Mouse (Mus musculus) bone marrow, adult 2 months (tissue): Measurements from ENCODE around the gene Apex1.

Source experiments
- CTCF ChIP-seq: fragments of 200-500 bp; IDR thresholded peaks from 2 replicates; pipeline ENCODE4 v1.5.1; 2011; ENCODE audit warnings: low read length, control low read depth; ENCODE audit not compliant: control insufficient read depth, insufficient read depth
- POLR2A ChIP-seq: fragments of 200-500 bp; IDR thresholded peaks from 2 replicates; pipeline ENCODE4 v1.6.1; 2011; ENCODE audit warnings: low read depth, mild to moderate bottlenecking, control low read depth, low read length, borderline replicate concordance; ENCODE audit not compliant: control insufficient read depth

DNA sequence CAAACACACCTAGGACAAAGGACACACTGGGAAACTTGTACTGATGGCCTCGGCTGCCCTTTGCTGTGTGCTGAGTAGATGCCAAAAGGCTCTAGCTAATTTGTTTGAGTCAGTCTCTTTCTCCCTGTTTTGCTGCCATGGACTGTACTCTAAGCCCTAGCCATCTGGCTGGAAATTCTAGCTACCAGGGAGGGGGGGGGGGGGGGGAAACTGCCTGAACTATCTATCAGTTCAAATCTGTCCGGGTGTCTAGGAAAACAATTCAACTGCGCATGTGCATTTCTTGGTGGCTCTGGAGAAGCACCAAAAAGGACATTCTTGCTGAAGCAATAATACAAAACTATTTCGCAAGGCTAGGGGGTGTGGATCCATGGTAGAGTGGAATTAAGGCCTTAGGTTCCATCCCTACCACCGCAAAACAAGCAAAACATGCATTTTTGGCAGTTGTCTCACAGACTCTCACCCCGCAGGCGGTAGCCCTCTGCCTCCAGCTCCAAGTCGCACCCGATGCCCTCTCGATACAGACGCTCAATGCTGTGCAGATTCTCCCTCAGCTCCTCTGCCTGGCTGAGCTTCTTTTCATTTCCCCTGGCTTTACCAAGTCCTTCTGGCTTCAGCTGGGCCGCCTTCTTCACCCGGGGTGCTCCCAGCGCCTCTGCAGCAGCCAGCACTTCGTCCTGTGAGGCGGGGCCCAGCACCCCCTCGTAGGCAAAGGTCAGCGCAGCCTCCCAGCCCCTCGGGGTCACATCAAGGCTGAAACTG, 28.6 kb upstream of the Apex1 start:
- TF ChIP-seq POLR2A (no peak), CTCF (no peak)
